Mouse (Mus musculus): ENCODE results near the gene Uck2. TPM values are rescaled to one million over a fixed set of nuclear protein-coding genes. Genes with fewer than 3 reads are reported as not detected.

Gene Uck2
- total RNA-seq, 2 experiments from 2014 or later = 76.6 to 78.0 TPM

DNA sequence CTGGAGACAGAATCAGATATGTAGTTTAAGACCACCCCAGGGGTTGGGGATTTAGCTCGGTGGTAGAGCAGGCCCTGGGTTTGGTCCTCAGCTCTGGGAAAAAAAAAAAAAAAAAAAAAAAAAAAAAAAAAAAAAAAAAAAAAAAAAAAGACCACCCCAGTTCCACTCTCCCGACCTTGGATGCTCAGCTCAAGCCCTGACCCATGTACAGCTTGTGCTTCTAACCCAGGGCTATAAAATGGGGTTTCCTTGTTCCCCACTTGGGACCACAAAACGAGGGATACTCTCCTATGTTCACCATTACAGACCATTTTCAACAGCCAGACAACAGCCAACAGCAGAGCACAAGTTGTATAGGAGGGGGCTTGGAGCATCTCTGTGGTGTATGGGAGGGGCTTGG is 18.4 kb downstream of the Uck2 start:
- DNase-seq (ENCODE audit: extremely low spot score in 1 of 2, low spot score in 2 of 2) = no peak
- intact Hi-C loops (cut with DNase I) = no loop called here

DNA sequence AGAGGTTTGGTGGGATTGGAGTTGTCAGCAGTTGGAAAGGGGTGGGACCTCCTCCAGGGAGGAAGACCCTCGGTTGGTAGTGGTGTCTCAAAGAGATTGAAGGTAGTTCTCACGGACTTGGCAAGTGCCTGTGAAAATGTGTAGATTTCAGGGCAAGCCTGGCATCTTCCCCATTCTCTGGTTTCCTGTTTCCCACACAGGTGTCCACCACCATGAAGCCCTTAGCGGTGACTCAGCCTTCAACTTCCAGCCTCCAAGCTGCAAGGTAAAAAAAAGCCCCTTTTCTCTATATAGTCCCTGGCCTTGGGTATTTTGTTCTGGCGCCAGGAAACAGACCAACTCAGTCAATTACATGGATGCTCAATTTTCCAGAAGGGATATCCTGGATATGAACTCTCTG is 19.8 kb downstream of the Uck2 start:
- intact Hi-C loops (cut with DNase I) = no loop called here
- no peak for DNase-seq (ENCODE audit: extremely low spot score in 1 of 2, low spot score in 2 of 2)

DNA sequence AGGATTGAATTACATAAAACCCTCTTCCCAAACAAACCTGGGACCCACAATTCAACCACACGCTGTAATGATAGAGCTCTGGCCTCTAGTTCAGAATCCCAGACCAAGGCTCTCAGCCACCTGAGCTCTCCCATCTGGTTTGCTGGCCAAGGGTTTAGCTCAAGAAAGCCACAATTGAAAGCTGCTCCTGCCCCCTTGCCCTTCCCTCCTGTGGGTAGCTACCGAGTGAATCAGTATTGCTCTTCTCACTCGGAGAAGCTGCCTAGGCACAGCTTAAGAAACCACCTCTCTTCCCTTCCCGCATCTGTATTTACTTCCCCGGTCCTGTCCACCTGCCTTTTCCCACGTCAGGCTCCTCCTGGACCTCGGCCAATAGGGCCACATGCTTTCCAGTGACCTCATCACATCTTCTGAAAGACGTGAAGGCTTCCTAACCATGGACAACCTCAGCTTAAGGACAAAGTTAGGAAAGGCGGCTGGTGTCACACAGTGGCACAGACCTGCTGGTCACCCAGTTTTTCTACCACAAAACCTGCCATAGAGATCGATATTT is 22.6 kb downstream of the Uck2 start:
- no peak for DNase-seq (ENCODE audit: extremely low spot score in 1 of 2, low spot score in 2 of 2)
- intact Hi-C loops (cut with DNase I) = no loop called here

DNA sequence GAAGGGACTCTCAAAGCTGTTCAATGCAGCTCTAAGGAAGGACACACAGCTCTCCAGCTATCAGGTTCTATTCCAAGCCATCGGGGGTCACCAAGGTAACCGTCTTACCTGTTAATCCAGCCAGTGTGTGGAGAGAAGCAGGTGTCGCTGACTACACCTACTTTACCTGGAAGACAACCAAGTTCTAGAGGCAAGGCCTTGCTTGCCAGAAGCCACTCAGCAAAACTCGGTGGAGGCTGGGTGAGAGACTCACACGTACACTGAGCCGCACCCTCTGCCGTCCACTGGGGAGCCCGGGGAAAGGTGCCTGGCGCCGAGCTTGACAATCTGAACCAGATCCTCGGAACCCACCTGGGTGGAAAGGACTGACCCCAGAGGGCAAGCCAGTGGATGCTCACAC is 23.4 kb downstream of the Uck2 start:
- DNase-seq (ENCODE audit: extremely low spot score in 1 of 2, low spot score in 2 of 2) = no peak
- intact Hi-C loops (cut with DNase I) = no loop called here

DNA sequence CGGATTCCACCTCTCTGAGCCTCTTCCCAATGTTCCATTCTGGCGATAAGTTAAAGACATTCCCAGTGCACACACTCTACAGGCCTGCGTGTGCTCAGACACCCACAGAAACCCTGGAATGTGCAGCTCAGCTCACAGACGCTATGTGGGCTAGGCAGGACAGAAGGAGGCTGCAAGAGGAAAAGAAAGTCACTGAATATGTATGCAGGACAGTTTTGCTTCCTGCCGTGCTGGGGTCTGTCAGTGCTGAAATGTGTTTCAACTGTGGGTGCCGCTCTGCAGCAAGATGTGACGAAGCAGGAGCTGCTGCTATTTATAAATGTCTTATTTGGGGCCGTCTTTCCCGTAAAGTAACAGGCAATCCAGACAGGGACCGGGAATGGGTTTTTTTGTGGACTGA is 25.4 kb downstream of the Uck2 start:
- intact Hi-C loops (cut with DNase I) = no loop called here
- peak; percentile 40 to 73 for DNase-seq (ENCODE audit: extremely low spot score in 1 of 2, low spot score in 2 of 2)

DNA sequence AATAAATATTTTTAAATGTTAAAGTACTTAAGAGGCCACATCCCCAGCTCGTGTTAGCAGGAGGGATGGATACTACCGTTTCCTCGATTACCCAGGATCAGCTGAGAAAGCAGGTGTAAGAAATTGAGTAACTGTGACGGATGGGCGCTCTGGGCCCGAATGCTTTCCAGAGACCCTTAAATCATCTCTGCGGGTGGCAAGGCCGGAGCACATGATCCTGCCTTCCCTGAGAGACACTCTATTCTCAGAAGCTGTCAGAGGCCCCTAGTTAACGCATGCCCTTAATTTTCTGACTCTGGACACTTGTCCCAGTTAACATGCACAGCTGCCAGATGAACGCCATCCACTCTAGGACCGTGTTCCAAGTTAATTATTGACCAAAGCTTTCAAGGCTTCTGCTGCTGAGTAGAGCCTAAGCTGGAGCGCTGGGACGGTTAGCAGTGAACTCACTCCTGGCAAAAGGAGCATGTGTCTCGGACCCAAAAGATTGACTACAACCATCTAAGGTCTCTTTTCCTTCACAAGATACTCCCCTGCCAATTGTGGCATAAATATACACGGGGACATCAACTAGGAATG is 28.3 kb downstream of the Uck2 start:
- intact Hi-C loops (cut with DNase I) = no loop called here
- no peak for DNase-seq (ENCODE audit: extremely low spot score in 1 of 2, low spot score in 2 of 2)

DNA sequence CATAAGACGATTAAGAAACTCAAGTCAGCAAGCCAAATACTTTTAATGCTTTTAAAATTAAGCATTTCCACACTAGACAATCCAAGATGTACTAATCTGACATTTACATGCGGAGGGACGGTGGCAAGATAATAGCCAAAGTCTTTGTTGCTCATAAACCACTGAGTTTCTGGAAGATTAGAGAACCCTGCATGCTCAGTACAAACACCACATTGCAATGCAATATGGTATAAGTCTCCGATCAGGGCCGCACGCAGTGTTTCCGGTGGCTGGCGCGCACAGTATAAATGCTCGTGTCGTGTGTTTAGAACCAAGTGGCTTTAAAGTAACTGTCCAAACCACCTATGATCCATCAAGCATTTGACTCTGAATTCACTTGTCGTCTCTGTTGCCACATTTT is 31.5 kb downstream of the Uck2 start:
- intact Hi-C loops (cut with DNase I) = no loop called here
- no peak for DNase-seq (ENCODE audit: extremely low spot score in 1 of 2, low spot score in 2 of 2)

DNA sequence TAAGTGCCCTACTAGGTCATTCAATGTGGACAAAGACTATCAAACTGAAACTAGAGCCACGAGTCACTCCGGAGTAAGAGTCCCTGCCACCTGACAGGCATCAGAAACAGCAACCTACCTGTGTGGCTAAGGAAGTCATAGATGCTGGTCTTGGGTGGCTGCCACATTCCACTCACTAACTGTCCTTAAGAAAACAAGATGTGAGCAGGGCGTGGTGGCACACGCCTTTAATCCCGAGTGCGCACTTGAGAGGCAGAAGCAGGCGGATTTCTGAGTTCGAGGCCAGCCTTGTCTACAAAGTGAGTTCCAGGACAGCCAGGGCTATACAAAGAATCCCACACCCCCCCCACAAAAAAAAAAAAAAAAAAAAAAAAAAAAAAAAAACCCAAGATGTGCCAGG is 35.2 kb downstream of the Uck2 start:
- no peak for DNase-seq (ENCODE audit: extremely low spot score in 1 of 2, low spot score in 2 of 2)
- intact Hi-C loops (cut with DNase I) = no loop called here

DNA sequence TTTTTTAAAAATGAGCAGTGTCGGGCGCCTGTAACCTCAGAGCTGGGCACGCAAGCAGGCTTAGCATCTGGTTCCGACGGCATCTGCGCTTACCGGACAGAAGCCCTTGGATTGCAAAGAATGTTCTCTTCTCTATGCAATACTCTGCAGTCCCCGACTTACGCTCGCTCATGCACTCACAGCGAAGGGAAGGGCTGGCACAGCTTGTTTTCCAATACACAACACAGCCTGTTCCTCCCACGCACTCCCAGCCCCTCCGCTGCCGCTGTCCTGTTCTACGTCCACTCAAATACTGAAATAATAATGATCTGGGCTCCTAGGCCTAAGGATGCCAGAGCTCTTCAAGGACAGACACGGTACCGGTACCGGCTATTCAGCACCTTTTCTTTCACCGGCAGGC is 35.9 kb downstream of the Uck2 start:
- peak in 1 of 2 experiments; percentile 43 for DNase-seq (ENCODE audit: extremely low spot score in 1 of 2, low spot score in 2 of 2)
- intact Hi-C loops (cut with DNase I) = no loop called here

DNA sequence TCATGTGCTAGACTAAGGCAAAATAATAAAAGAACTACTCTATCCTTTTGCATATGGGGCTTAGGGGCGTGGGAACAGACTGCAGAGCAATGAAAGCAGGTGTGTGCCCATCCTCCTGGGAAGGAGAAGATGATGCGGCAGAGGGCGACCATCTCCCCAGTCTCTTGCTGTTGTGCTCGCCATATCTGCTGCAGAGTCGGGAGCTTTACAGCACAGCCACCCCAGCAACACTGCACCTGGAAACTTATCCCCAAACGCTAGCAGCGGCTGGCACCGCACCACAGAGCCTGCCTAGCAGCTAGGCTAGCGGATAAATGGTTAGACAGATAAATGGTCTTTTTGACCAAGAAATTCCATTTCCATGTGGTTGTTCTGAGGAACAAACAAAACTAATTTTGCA is 37.2 kb downstream of the Uck2 start:
- intact Hi-C loops (cut with DNase I) = no loop called here
- DNase-seq (ENCODE audit: extremely low spot score in 1 of 2, low spot score in 2 of 2) = no peak

DNA sequence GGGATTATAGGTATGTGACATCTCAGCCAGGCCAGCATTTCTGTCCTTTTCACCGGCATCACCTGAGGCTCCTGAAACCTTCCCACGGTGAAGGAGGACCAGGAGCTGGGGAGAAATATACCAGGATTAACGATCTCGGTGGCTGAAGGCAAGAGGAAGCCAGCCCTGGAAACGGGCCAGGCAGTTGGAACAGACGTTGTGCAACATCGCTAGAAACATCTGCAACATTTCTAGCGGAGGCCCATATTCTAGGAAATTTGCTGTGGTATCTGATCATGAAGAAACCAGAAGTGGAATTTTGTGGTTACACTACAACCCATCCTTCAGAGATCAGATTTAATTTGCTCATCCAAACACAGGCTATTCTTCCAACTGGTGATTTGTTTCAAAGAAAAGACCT is 38.1 kb downstream of the Uck2 start:
- peak in 1 of 2 experiments; percentile 71 for DNase-seq (ENCODE audit: extremely low spot score in 1 of 2, low spot score in 2 of 2)

DNA sequence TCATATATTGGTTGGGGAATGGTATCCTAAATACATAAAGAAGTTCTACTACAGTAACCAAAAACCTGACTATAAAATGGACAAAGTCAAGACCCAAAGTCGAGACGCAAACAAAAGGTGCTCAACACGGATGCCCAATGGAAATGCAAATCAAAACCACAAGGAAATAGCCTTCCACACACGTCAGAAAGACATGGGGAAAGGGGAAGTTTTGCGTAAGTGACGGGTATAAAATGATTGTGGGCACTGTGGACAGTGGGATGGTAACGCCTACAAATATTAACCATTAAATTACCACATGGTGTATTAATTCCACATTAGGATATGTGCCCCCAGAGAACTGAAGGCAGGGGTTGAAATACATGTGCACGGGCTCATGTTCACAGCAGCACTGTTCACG is 38.8 kb downstream of the Uck2 start:
- intact Hi-C loops (cut with DNase I) = no loop called here
- no peak for DNase-seq (ENCODE audit: extremely low spot score in 1 of 2, low spot score in 2 of 2)

More for the DNA sequence above, 38.1 kb downstream of the Uck2 start:
- intact Hi-C loops (cut with DNase I) = no loop called here

DNA sequence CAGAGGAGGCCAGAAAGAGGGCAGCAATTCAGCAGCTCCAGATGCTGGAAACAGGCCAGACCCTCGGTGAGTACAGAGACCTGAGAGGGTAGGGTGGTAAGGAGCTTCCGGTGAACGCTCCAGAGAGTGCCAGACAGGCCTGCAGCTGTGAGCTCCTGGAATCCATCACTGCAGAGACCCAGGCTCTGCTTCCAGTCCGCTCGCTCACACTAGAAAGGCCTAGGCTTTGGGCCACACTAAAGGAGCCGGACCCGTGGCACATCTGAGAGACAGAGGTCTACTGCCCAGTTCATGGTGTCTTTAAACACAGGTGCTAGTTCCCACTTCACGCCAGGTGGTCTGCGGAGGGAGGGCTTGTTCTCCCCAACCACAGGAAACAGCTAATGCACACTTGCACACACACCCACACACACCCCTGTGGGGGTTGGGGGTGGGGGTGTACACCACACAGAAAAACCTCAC is 39.9 kb downstream of the Uck2 start:
- intact Hi-C loops (cut with DNase I) = no loop called here

DNA sequence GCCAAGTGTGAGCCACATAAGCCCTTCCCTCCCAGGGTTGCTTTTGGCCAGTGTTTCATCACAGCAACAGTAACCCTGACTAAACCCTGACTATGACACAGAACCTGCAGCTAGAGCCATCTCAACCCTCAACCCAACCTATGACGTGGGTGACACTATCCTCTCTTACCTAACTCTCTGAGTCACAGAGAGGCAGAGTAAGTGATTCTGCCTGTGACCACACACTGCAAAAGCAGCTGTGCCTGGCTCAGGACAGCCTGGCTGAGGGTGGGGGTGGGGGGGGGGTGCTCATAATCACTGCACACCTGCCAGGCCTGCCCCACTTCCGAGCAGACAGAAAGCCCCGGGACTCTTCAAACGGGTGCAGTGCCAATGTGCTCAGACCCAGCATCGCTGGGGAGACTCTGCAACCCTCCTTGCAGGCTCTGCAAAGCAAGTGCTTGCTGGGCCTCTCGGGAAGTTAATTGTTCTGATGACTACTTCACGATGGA is 42.9 kb downstream of the Uck2 start:
- DNase-seq (ENCODE audit: extremely low spot score in 1 of 2, low spot score in 2 of 2) = no peak
- intact Hi-C loops (cut with DNase I) = no loop called here

More for the DNA sequence above, 39.9 kb downstream of the Uck2 start:
- DNase-seq (ENCODE audit: extremely low spot score in 1 of 2, low spot score in 2 of 2) = no peak

DNA sequence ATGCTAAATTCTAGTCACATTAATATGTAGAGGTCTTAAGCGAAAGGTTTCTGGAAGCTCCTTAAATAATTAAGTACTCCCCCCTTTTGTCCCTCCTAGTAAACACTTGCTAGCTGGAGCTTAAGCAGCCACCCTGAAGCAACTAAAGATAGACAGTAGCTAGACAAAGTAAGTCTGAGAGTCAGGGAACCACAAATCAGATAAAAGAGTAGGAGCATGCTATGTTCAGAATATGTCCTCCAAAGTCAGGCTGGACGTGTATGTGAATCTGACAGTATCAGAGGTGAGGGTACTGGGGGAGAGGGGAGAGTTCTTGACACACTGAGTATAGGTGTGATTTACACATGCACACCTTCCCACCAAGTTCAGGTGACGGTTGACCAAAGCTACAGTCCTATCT is 43.6 kb downstream of the Uck2 start:
- intact Hi-C loops (cut with DNase I) = no loop called here
- DNase-seq (ENCODE audit: extremely low spot score in 1 of 2, low spot score in 2 of 2) = no peak

DNA sequence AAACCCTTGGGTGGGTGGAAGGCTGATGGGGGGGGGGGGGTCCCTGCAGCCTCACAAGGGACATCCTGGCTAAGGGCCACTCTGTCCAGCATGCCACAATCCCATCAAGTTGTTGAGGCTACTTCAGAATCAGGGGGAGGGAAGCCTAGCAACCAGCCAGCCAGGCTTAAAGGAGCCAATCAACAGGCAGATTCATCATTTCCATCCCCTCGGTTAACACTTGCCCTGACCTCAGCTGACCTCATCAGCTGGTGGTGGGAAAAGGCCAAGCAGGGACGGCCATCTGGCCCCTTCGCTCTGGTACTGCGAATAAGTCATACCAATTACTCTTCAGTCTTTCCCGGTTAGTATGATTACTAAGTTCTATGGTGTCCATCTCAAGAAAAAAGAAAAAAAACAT is 44.8 kb downstream of the Uck2 start:
- intact Hi-C loops (cut with DNase I) = no loop called here
- no peak for DNase-seq (ENCODE audit: extremely low spot score in 1 of 2, low spot score in 2 of 2)

DNA sequence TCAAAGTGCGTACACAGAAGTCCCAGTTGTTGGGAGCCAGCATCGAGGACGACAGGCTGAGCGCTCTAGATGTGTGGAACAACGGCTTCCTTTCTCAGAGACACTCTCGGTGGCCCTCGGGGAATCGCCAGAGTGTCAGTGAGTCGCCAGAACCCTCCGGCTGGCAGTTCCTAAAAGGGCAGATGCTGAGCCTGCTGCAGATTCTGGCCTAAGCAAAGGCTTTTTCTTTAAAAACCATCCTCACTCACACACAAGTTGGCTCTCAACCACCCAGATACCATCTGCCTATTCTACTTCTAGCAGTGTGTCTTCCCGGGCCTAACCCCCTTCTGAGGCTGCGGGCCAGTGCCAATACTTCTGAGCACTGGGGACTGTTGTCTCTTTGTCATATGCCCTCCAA is 45.2 kb downstream of the Uck2 start:
- intact Hi-C loops (cut with DNase I) = loop anchor here (5.0 kb wide), 1 partner anchor 42 kb away; no protein-coding TSS in a partner anchor
- peak; percentile 51 to 71 for DNase-seq (ENCODE audit: extremely low spot score in 1 of 2, low spot score in 2 of 2)

DNA sequence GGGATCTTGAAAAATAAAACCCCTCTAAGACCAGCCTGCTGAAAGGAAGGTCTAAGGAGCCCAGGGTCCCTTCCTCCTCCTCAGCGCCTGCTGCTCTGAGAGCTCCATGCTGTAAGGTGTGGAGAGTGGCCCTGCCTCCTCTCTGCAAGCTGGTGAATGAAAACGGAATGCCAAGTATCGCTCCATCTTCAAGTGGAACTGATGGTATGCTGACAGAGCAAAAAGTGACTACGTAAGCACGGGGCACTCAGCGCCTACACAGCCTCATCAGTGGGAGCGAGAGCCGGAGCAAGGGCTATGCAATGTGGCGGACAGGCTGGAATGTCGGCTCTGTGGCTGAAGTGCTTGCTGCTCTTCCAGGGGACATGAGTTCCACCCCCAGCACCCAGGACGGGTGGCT is 47.3 kb downstream of the Uck2 start:
- DNase-seq (ENCODE audit: extremely low spot score in 1 of 2, low spot score in 2 of 2) = no peak
- intact Hi-C loops (cut with DNase I) = loop anchor here (5.0 kb wide), 1 partner anchor 45 kb away; no protein-coding TSS in a partner anchor

DNA sequence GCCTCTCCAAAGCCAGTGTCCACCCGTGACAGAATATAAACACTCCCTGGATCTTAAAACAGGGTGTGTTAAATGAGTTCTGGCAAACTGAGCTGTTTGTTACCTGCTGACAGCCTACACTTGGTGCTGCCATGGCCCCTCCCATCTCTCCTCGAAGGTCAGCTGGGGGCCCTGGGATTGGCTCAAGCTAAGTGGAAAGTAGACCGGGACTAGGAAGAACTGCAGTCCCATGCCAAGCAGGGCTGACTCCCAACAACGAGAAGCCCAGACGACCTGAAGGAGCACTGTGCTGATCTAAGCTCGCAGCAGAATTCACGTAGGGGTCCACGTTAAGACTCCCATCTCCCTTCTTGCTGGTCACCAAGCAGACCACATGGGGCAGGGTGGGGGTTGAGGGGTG is 48.3 kb downstream of the Uck2 start:
- no peak for DNase-seq (ENCODE audit: extremely low spot score in 1 of 2, low spot score in 2 of 2)
- intact Hi-C loops (cut with DNase I) = loop anchor here (5.0 kb wide), 1 partner anchor 46 kb away; no protein-coding TSS in a partner anchor

DNA sequence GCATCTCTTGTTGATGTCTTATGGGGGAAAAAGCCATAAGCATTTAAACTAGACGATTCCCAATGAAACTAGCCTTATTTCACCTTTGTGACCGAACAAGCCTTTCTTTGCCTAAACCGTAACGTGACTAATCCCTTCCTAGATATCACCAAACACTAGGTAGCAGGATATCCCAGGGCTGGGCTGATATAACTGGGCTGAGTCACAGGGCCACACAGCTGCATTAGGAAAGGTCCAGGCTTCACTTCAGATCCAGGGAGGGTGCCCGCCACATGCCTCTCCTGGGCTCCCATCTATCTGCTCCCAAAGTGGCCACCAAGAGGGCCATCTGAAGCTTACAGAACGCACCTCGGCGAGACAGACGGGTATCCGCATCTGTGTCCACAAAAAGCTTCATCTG is 50.8 kb downstream of the Uck2 start:
- no peak for DNase-seq (ENCODE audit: extremely low spot score in 1 of 2, low spot score in 2 of 2)
- intact Hi-C loops (cut with DNase I) = no loop called here

DNA sequence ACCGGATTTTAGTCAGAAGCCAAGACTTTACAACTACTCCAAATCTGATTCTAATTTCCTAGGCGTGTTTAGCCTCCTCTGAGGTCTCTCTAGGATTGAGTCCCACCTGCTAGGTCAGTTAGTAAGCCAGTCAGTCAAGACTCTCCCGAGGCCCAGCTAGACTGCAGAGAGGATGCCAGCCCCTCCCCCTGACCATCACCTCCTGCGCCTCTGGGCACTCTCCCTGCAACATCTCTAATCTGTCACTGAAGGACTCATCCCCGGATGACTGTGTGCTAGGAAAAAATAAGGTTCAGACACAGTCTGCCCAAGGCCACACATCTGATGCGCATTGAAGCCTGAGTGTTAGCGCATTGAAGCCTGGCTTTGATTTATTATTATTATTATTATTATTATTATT is 52.2 kb downstream of the Uck2 start:
- intact Hi-C loops (cut with DNase I) = no loop called here
- no peak for DNase-seq (ENCODE audit: extremely low spot score in 1 of 2, low spot score in 2 of 2)

Measured in left cerebral cortex, postnatal 10 days (tissue).